Mouse (Mus musculus) adrenal gland, postnatal 25 days (tissue): ENCODE data around the gene Pde6b. TPM values are rescaled to one million over a fixed set of nuclear protein-coding genes. Genes with fewer than 3 reads are reported as not detected.

Source experiments
- DNase-seq: peaks from one replicate; pipeline ENCODE4 v3.0.0; 2021; ENCODE audit warnings: mixed read lengths
- total RNA-seq: library from RNA; stranded (reverse); gene quantifications from 2 replicates; pipeline ENCODE4 v1.2.3, GENCODE M21; 2021

Gene Pde6b
- total RNA-seq, 1 experiment from 2014 or later = not detected

DNA sequence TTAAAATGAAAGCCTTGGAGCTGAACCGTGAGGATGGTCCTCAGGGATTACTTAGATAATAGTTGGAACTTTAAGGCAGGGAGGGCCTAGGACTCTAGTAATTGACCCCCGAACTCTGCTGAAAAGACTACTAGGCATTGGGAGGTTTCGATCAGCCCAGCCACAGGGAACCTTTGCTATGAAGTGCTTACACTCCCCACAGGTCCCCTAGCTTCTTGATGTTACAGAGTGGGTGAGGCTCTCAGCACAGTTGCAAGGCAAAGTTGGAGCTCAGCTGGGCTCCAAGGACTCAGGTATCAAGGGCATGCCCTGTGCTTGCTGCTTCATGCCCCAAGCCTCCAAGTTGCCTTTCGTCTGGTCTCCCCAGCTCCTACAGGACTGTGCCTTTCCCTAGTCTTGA, 74.3 kb downstream of the Pde6b start:
- no peak for DNase-seq

DNA sequence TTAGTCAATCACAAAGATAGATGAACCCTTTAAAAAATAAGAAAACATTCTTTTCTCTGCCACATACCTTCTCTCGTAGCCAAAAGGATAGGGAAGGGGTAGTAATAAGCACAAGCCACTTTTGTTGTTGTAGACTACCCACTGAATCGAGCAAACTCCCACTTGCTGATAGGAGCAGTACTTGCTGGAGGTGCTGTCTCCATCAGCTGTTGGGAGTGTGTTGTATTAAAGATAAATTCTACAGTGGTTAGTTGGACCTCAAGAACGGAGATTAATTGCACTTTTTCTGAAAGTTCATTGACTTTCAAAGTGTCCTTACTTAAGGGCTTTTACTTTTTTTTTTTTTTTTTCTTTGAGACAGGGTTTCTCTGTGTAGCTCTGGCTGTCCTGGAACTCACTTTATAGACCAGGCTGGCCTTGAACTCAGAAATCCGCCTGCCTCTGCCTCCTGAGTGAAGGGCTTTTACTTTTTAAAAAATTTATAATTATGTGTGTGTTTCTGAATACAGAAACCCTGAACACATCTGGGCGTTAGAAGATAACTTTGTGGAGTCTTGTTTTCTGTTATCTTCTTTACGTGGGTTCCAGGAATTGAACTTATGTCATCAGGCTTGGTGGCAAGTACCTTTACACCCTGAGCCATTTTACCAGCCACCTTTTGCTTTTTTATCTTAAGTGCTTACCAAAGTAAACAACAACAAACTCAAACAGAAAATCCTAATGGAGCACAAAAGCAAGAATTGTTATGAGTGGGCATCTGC, 77.1 kb downstream of the Pde6b start:
- no peak for DNase-seq

DNA sequence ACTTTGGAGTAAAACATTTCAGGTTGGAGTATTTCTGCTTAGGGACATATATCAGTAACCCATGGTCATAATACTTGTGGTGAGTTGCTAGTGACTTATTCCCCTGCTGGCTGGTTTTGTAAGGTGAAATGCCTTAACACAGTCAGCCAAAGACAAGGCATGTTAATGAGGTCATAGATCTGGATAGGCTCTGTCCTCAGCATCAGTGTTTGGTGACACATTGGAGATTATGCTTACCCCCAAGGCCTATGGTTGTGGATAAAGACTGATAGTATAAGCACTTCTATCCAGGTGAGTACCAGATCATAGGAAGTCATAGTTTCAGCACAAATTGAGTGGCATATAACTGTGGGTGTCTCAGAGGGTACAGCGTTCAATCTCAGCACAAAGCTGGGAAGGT, 78.5 kb downstream of the Pde6b start:
- no peak for DNase-seq

DNA sequence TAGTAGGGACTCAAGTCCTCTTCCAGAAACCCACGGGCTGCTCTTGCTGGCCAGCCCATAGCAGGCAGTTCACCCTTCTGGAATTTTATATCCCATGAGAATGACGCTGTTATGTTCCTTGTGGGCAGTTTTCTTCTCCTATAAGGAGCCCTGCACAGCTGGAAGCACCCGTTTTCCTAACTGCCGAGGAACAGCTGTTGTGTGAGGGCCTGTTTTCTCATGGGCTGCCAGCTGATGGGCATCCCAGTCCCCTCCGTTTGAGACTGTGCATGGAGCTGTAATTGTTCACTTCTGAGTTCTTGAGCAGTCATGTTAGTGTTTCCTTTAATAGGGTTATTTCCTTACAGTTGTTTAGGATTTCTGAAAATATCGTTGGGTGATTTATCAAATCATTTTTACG, 81.4 kb downstream of the Pde6b start:
- no peak for DNase-seq

DNA sequence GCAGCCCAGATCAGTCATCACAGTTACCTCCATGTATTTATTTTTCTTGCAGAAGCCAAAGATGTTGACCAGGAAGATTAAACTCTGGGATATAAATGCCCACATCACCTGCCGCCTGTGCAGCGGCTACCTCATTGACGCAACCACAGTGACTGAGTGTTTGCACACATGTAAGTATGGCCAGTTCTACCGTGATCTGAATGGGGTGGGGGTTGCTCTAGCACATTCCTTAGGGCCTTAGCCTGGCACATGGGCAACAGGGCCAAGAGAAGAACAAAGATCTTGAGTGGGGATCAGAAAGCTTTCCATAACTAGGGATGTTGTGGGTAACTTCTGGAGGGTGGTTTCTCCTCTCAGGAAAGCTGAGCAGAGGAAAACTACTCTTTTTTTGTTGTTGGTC, 85.5 kb downstream of the Pde6b start:
- DNase-seq = no peak

DNA sequence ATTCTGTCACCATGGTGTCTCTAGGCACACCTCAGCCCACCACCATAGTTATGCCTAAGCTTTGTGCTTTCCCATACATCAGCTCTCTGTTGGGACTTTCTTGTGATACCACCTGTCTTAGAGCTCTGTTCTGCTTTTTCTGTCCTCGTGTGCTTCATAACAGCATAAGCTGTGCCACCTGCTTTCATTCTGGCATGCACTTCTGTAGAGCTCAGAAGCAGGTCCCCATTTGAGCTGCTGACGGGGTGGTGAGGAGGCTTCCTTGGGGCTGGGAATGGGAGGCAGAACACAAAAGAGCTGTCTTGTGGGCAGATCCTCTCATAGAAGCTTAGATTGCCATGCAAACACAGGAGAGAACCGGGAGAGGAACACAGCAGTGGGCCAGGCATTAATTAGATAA, 87.8 kb downstream of the Pde6b start:
- no peak for DNase-seq

Other genes with a start within 250 kb of the Pde6b start
- gene Dr1, start 119.5 kb upstream of the Pde6b start, total RNA-seq = 31.9 and 35.2 TPM in 2 replicates
- gene Pigg, start 75.8 kb upstream of the Pde6b start, total RNA-seq = 12.1 and 13.8 TPM in 2 replicates
- gene Gm42517, start 20.5 kb upstream of the Pde6b start, total RNA-seq = 1.8 and 2.0 TPM in 2 replicates
- gene Atp5k, start 46.1 kb downstream of the Pde6b start, total RNA-seq = 347 and 535 TPM in 2 replicates
- 1.1 TPM in 2 replicates for gene Mfsd7a, start 60.5 kb downstream of the Pde6b start, total RNA-seq
- gene Pcgf3, start 72.8 kb downstream of the Pde6b start, total RNA-seq = 40.3 and 55.4 TPM in 2 replicates
- gene Cplx1, start 161.6 kb downstream of the Pde6b start, total RNA-seq = 1.8 and 3.0 TPM in 2 replicates
- 86.7 and 95.7 TPM in 2 replicates for gene Gak, start 241.4 kb downstream of the Pde6b start, total RNA-seq
- 28.5 and 37.2 TPM in 2 replicates for gene Tmem175, start 241.4 kb downstream of the Pde6b start, total RNA-seq